Mouse (Mus musculus) liver, postnatal 0 days (tissue): ENCODE measurements at regions not wholly inside any gene's neighbourhood (a gene's known extent, or its start where the extent isn't known, plus 50 kb on each side); places are given as distances from the start of the nearest gene placed in this dataset.

Experiments used
- CTCF ChIP-seq: sonication (generic); IDR thresholded peaks from 2 replicates; pipeline ENCODE4 v1.5.1; 2016; ENCODE audit warnings: antibody characterized with exemption, low read depth
- EP300 ChIP-seq: IDR thresholded peaks from 2 replicates; pipeline ENCODE4 v1.6.1; 2016; ENCODE audit warnings: antibody characterized with exemption, low read depth, mild to moderate bottlenecking

- TF ChIP-seq CTCF (no peak), EP300 (no peak)
These were observed 96.7 kb downstream of the Kcnrg start for GRCm38 (mm10) chr14:61703916-61704315.
